17 mouse cellular contexts compared by ENCODE assay signal in genomic region chr13:44908790-44909189, GRCm38 (mm10).
DNase-seq lines count a peak whose midpoint lies in the region; ATAC-seq and TF ChIP-seq lines count a peak whose summit lies in the region.
"Had no signal": no experiment of that assay in that cellular context is flagged by ENCODE, and none has a peak within 500 bp of the region (broad histone marks: within the 10 kb centered on the region; RNA-seq: fewer than 3 reads in every experiment).

No protein-coding gene starts in this region.

- peak; percentile 21 for DNase-seq in embryo, embryonic 10 days (ENCODE audit: low spot score)
- no peak for DNase-seq in embryo, embryonic 11 days
- no peak for DNase-seq in heart, postnatal 10 days
- DNase-seq in limb, embryonic 10.5 days (ENCODE audit: low spot score), result no peak
- no peak for DNase-seq in stomach, postnatal 0 days (ENCODE audit: low spot score)
- DNase-seq: cerebellum, adult 9-11 months; right cerebral cortex, postnatal 4 days; thymus, adult 18-20 months had no signal

- no peak overlapping the region for H3K4me3 ChIP-seq in heart, embryonic 15.5 days
- H3K4me3 ChIP-seq in limb, embryonic 12.5 days (replicated peaks), result no peak overlapping the region
- H3K4me3 ChIP-seq in limb, embryonic 10.5 days, result no peak overlapping the region
- H3K4me3 ChIP-seq in stomach, embryonic 14.5 days (ENCODE audit: low read depth, low read length), result no peak overlapping the region
- H3K4me3 ChIP-seq in stomach, postnatal 0 days (ENCODE audit: low read depth, low read length), result no peak overlapping the region
- H3K4me3 ChIP-seq: erythroblast, embryonic 14.5 days; kidney, embryonic 15.5 days; liver, embryonic 12.5 days had no signal

- no peaks in the 10 kb centered on the region for H3K9me3 ChIP-seq in heart, embryonic 15.5 days (replicated peaks)
- no peaks in the 10 kb centered on the region for H3K9me3 ChIP-seq in limb, embryonic 12.5 days
- no peaks in the 10 kb centered on the region for H3K9me3 ChIP-seq in limb, embryonic 10.5 days (replicated peaks)
- H3K9me3 ChIP-seq in stomach, embryonic 14.5 days (ENCODE audit: control insufficient read depth, low read depth, low read length), result no peaks in the 10 kb centered on the region
- no peaks in the 10 kb centered on the region for H3K9me3 ChIP-seq in stomach, postnatal 0 days (ENCODE audit: control insufficient read depth, low read length)
- H3K9me3 ChIP-seq: kidney, embryonic 15.5 days; liver, embryonic 12.5 days had no signal

- peaks cover 52% of the 10 kb centered on the region for H3K4me1 ChIP-seq in heart, embryonic 15.5 days (replicated peaks)
- H3K4me1 ChIP-seq in limb, embryonic 12.5 days (replicated peaks), result peaks cover 14% of the 10 kb centered on the region; the same call in 1 of the 2 replicates
- H3K4me1 ChIP-seq in limb, embryonic 10.5 days, result no peaks in the 10 kb centered on the region
- peaks cover 21% of the 10 kb centered on the region for H3K4me1 ChIP-seq in stomach, embryonic 14.5 days (ENCODE audit: control insufficient read depth, insufficient read depth, low read length)
- H3K4me1 ChIP-seq in stomach, postnatal 0 days (replicated peaks; ENCODE audit: control insufficient read depth, insufficient read depth), result no peaks in the 10 kb centered on the region; the same call in 1 of the 2 replicates

- no peak for TF ChIP-seq CTCF in stomach, postnatal 0 days (IDR thresholded peaks at IDR 0.05; ENCODE audit: low read depth)

- intact Hi-C loops in heart, postnatal 10 days (cut with DNase I), result no loop called here

- peak overlapping the region; percentile 71; the same call in 1 of the 2 replicates for H3K27ac ChIP-seq in heart, embryonic 15.5 days
- 0 out of 2 replicates have a peak overlapping the region, but pooled peaks have one; percentile 41 for H3K27ac ChIP-seq in limb, embryonic 12.5 days
- H3K27ac ChIP-seq in limb, embryonic 10.5 days, result no peak overlapping the region
- peak overlapping the region; percentile 84; the same call in 1 of the 2 replicates for H3K27ac ChIP-seq in stomach, embryonic 14.5 days (ENCODE audit: low read length)
- H3K27ac ChIP-seq in stomach, postnatal 0 days (replicated peaks), result no peak overlapping the region
- H3K27ac ChIP-seq: liver, embryonic 12.5 days; macrophage had no signal

- no peak for ATAC-seq in heart, embryonic 15.5 days (replicated peaks; ENCODE audit: insufficient number of reproducible peaks, insufficient read depth, low FRiP score, low read depth)
- ATAC-seq in limb, embryonic 12.5 days (ENCODE audit: insufficient number of reproducible peaks, insufficient read depth, low FRiP score, low TSS enrichment, low read depth), result no peak
- ATAC-seq in stomach, embryonic 14.5 days (ENCODE audit: insufficient number of reproducible peaks, insufficient read depth, low FRiP score, low read depth), result no peak
- ATAC-seq in stomach, postnatal 0 days (ENCODE audit: low FRiP score, low TSS enrichment), result no peak
- ATAC-seq: liver, embryonic 12.5 days had no signal

- H3K9ac ChIP-seq in heart, embryonic 15.5 days, result no peak overlapping the region
- H3K9ac ChIP-seq in limb, embryonic 12.5 days (replicated peaks), result no peak overlapping the region
- no peak overlapping the region for H3K9ac ChIP-seq in stomach, embryonic 14.5 days (replicated peaks; ENCODE audit: low read depth, low read length)
- H3K9ac ChIP-seq in stomach, postnatal 0 days (ENCODE audit: low read length), result no peak overlapping the region
- H3K9ac ChIP-seq: kidney, embryonic 15.5 days; liver, embryonic 12.5 days had no signal

- no peak for TF ChIP-seq EP300 in stomach, postnatal 0 days (optimal IDR thresholded peaks at IDR 0.05)

- H3K4me2 ChIP-seq in heart, embryonic 15.5 days, result no peak overlapping the region
- H3K4me2 ChIP-seq in limb, embryonic 12.5 days, result no peak overlapping the region
- no peak overlapping the region for H3K4me2 ChIP-seq in stomach, embryonic 14.5 days (replicated peaks; ENCODE audit: low read depth, low read length)
- H3K4me2 ChIP-seq in stomach, postnatal 0 days (replicated peaks; ENCODE audit: low read depth), result no peak overlapping the region
- H3K4me2 ChIP-seq: heart, embryonic 11.5 days; kidney, embryonic 15.5 days; liver, embryonic 12.5 days; midbrain, embryonic 11.5 days had no signal

- peaks cover 25% of the 10 kb centered on the region; the same call in 1 of the 2 replicates for H3K36me3 ChIP-seq in heart, embryonic 15.5 days
- H3K36me3 ChIP-seq in limb, embryonic 12.5 days, result peaks cover 98% of the 10 kb centered on the region
- peaks cover 98% of the 10 kb centered on the region for H3K36me3 ChIP-seq in limb, embryonic 10.5 days
- H3K36me3 ChIP-seq in stomach, embryonic 14.5 days (ENCODE audit: control insufficient read depth, insufficient read depth, low read length), result peaks cover 27% of the 10 kb centered on the region
- peaks cover 9% of the 10 kb centered on the region; the same call in 1 of the 2 replicates for H3K36me3 ChIP-seq in stomach, postnatal 0 days (ENCODE audit: control insufficient read depth, insufficient read depth, low read length)

- WGBS in heart, embryonic 15.5 days, result 17% methylated on average over 1 of the region's 1 CpGs
- 11% methylated on average over 1 of the region's 1 CpGs for WGBS in limb, embryonic 12.5 days
- 21% methylated on average over 1 of the region's 1 CpGs for WGBS in limb, embryonic 10.5 days
- WGBS in stomach, embryonic 14.5 days, result 25% methylated on average over 1 of the region's 1 CpGs
- WGBS in stomach, postnatal 0 days, result 38% methylated on average over 1 of the region's 1 CpGs

- no peaks in the 10 kb centered on the region for H3K27me3 ChIP-seq in heart, embryonic 15.5 days
- H3K27me3 ChIP-seq in limb, embryonic 12.5 days, result no peaks in the 10 kb centered on the region
- H3K27me3 ChIP-seq in limb, embryonic 10.5 days (ENCODE audit: low read depth, poor library complexity, severe bottlenecking), result no peaks in the 10 kb centered on the region
- H3K27me3 ChIP-seq in stomach, embryonic 14.5 days (ENCODE audit: control insufficient read depth, insufficient read depth, low read length), result no peaks in the 10 kb centered on the region
- no peaks in the 10 kb centered on the region for H3K27me3 ChIP-seq in stomach, postnatal 0 days (ENCODE audit: control insufficient read depth, insufficient read depth, low read length)
- H3K27me3 ChIP-seq: kidney, embryonic 15.5 days; liver, embryonic 12.5 days had no signal

Comparison
In these comparisons a context has a peak if more than half of its experiments do, and no peak if none do; other contexts are left out.
1. H3K27ac ChIP-seq: peak in heart, embryonic 15.5 days (single experiment), limb, embryonic 12.5 days (single experiment) and stomach, embryonic 14.5 days (single experiment); none in limb, embryonic 10.5 days (single experiment) and stomach, postnatal 0 days (single experiment).